Mouse (Mus musculus): ENCODE data around the gene Spock1. TPM values are rescaled to one million over a fixed set of nuclear protein-coding genes. Genes with fewer than 3 reads are reported as not detected.

Spock1 gene
- 85.6 and 97.3 TPM in 2 replicates for polyA plus RNA-seq (2015; fragmentation: Nextera tagmentation; extraction: Ambion mirVana)

- Histone ChIP-seq H3K4me1 (replicated peaks) (peaks cover 19% of the 10 kb centered on the region), H3K9ac (peak within 1 kb of the TSS; percentile 66), H3K4me2 (peak within 1 kb of the TSS; percentile 73), H3K27ac (replicated peaks) (peak within 1 kb of the TSS; percentile 49), H3K27me3 (no peaks in the 10 kb centered on the region), H3K36me3 (no peaks in the 10 kb centered on the region), H3K9me3 (no peaks in the 10 kb centered on the region), H3K4me3 (peak within 1 kb of the TSS; percentile 62)
- 1% methylated on average over 32 of the region's 32 CpGs for WGBS
- ATAC-seq (ENCODE audit: low FRiP score, low read depth): peak; percentile 77
Observed at GRCm38 (mm10) chr13:57908266-57908582, at the start of gene Spock1. Gene Spock1, minus strand, starts transcription at chr13:57908332.

- H3K4me2 ChIP-seq: no peak overlapping the region
- peaks cover 4% of the 10 kb centered on the region for H3K27me3 ChIP-seq
- no peak for ATAC-seq (ENCODE audit: low FRiP score, low read depth)
- 73% methylated on average over 12 of the region's 12 CpGs for whole genome bisulfite sequencing
- no peaks in the 10 kb centered on the region for H3K9me3 ChIP-seq
- H3K4me1 ChIP-seq (replicated peaks): peaks cover 7% of the 10 kb centered on the region
- H3K27ac ChIP-seq (replicated peaks): no peak overlapping the region
- H3K9ac ChIP-seq: no peak overlapping the region
- H3K36me3 ChIP-seq: no peaks in the 10 kb centered on the region
- no peak overlapping the region for H3K4me3 ChIP-seq
Observed at GRCm38 (mm10) chr13:57950091-57950490, 42.0 kb upstream of the Spock1 start.

- Histone ChIP-seq H3K4me1 (replicated peaks) (peaks cover 13% of the 10 kb centered on the region), H3K4me2 (no peak overlapping the region), H3K9ac (no peak overlapping the region), H3K27me3 (peaks cover 4% of the 10 kb centered on the region), H3K36me3 (no peaks in the 10 kb centered on the region), H3K27ac (replicated peaks) (no peak overlapping the region), H3K4me3 (no peak overlapping the region), H3K9me3 (no peaks in the 10 kb centered on the region)
- WGBS: 92% methylated on average over 4 of the region's 4 CpGs
- ATAC-seq (ENCODE audit: low FRiP score, low read depth): no peak
Observed at GRCm38 (mm10) chr13:57949513-57949912, 41.4 kb upstream of the Spock1 start.

GRCm38 (mm10) chr13:57945197-57945596 is 37.1 kb upstream of the Spock1 start:
- Histone ChIP-seq H3K9ac (no peak overlapping the region), H3K27ac (replicated peaks) (no peak overlapping the region), H3K4me2 (no peak overlapping the region), H3K9me3 (no peaks in the 10 kb centered on the region), H3K36me3 (no peaks in the 10 kb centered on the region), H3K4me3 (no peak overlapping the region), H3K4me1 (replicated peaks) (peaks cover 14% of the 10 kb centered on the region), H3K27me3 (peaks cover 3% of the 10 kb centered on the region; the same call in 1 of the 2 replicates)
- no peak for ATAC-seq (ENCODE audit: low FRiP score, low read depth)
- WGBS: 29% methylated on average over 11 of the region's 11 CpGs

GRCm38 (mm10) chr13:57944434-57944833 is 36.3 kb upstream of the Spock1 start:
- no peak for ATAC-seq (ENCODE audit: low FRiP score, low read depth)

GRCm38 (mm10) chr13:57943900-57944299 is 35.8 kb upstream of the Spock1 start:
- Histone ChIP-seq H3K27ac (replicated peaks) (no peak overlapping the region), H3K9ac (no peak overlapping the region), H3K36me3 (no peaks in the 10 kb centered on the region), H3K4me3 (no peak overlapping the region), H3K27me3 (peaks cover 5% of the 10 kb centered on the region; the same call in 1 of the 2 replicates), H3K4me2 (no peak overlapping the region), H3K9me3 (no peaks in the 10 kb centered on the region), H3K4me1 (replicated peaks) (peaks cover 14% of the 10 kb centered on the region)
- no peak for ATAC-seq (ENCODE audit: low FRiP score, low read depth)

More at GRCm38 (mm10) chr13:57944434-57944833, 36.3 kb upstream of the Spock1 start:
- H3K4me2 ChIP-seq: no peak overlapping the region
- 55% methylated on average over 5 of the region's 5 CpGs for WGBS
- H3K9me3 ChIP-seq: no peaks in the 10 kb centered on the region
- no peaks in the 10 kb centered on the region for H3K36me3 ChIP-seq
- peaks cover 14% of the 10 kb centered on the region for H3K4me1 ChIP-seq (replicated peaks)
- no peak overlapping the region for H3K4me3 ChIP-seq
- no peak overlapping the region for H3K9ac ChIP-seq
- H3K27ac ChIP-seq (replicated peaks): no peak overlapping the region
- peaks cover 5% of the 10 kb centered on the region; the same call in 1 of the 2 replicates for H3K27me3 ChIP-seq

GRCm38 (mm10) chr13:57937463-57938229 is 29.5 kb upstream of the Spock1 start:
- 72% methylated on average over 4 of the region's 4 CpGs for WGBS
- Histone ChIP-seq H3K4me3 (no peak overlapping the region), H3K9me3 (no peaks in the 10 kb centered on the region), H3K4me1 (replicated peaks) (peaks cover 9% of the 10 kb centered on the region; the same call in 1 of the 2 replicates), H3K27ac (replicated peaks) (no peak overlapping the region), H3K4me2 (no peak overlapping the region), H3K27me3 (peaks cover 5% of the 10 kb centered on the region; the same call in 1 of the 2 replicates), H3K9ac (no peak overlapping the region), H3K36me3 (no peaks in the 10 kb centered on the region)
- no peak for ATAC-seq (ENCODE audit: low FRiP score, low read depth)

- Histone ChIP-seq H3K4me1 (replicated peaks) (peaks cover 7% of the 10 kb centered on the region), H3K4me3 (no peak overlapping the region), H3K36me3 (no peaks in the 10 kb centered on the region), H3K27ac (replicated peaks) (no peak overlapping the region), H3K9me3 (no peaks in the 10 kb centered on the region), H3K4me2 (no peak overlapping the region), H3K9ac (no peak overlapping the region), H3K27me3 (no peaks in the 10 kb centered on the region)
- no peak for ATAC-seq (ENCODE audit: low FRiP score, low read depth)
- WGBS: 84% methylated on average over 9 of the region's 9 CpGs
Observed at GRCm38 (mm10) chr13:57931998-57932397, 23.9 kb upstream of the Spock1 start.

- no peak overlapping the region for H3K4me2 ChIP-seq
- H3K36me3 ChIP-seq: no peaks in the 10 kb centered on the region
- H3K27me3 ChIP-seq: no peaks in the 10 kb centered on the region
- 23% methylated on average over 3 of the region's 3 CpGs for WGBS
- no peak overlapping the region for H3K27ac ChIP-seq (replicated peaks)
- H3K4me1 ChIP-seq (replicated peaks): peaks cover 7% of the 10 kb centered on the region
- ATAC-seq (ENCODE audit: low FRiP score, low read depth): no peak
- no peaks in the 10 kb centered on the region for H3K9me3 ChIP-seq
- no peak overlapping the region for H3K4me3 ChIP-seq
- H3K9ac ChIP-seq: no peak overlapping the region
Observed at GRCm38 (mm10) chr13:57931376-57931775, 23.2 kb upstream of the Spock1 start.

- H3K4me2 ChIP-seq: no peak overlapping the region
- H3K27me3 ChIP-seq: no peaks in the 10 kb centered on the region
- no peaks in the 10 kb centered on the region for H3K36me3 ChIP-seq
- no peak overlapping the region for H3K9ac ChIP-seq
- peaks cover 7% of the 10 kb centered on the region for H3K4me1 ChIP-seq (replicated peaks)
- 22% methylated on average over 5 of the region's 5 CpGs for WGBS
- no peak for ATAC-seq (ENCODE audit: low FRiP score, low read depth)
- H3K4me3 ChIP-seq: no peak overlapping the region
- H3K27ac ChIP-seq (replicated peaks): no peak overlapping the region
- no peaks in the 10 kb centered on the region for H3K9me3 ChIP-seq
Observed at GRCm38 (mm10) chr13:57930720-57931119, 22.6 kb upstream of the Spock1 start.

GRCm38 (mm10) chr13:57930283-57930682 is 22.2 kb upstream of the Spock1 start:
- H3K9ac ChIP-seq: no peak overlapping the region
- no peak overlapping the region for H3K27ac ChIP-seq (replicated peaks)
- no peak overlapping the region for H3K4me3 ChIP-seq
- H3K36me3 ChIP-seq: no peaks in the 10 kb centered on the region
- no peaks in the 10 kb centered on the region for H3K9me3 ChIP-seq
- no peaks in the 10 kb centered on the region for H3K27me3 ChIP-seq
- peaks cover 7% of the 10 kb centered on the region for H3K4me1 ChIP-seq (replicated peaks)
- no peak overlapping the region for H3K4me2 ChIP-seq
- 15% methylated on average over 2 of the region's 2 CpGs for WGBS
- ATAC-seq (ENCODE audit: low FRiP score, low read depth): no peak

GRCm38 (mm10) chr13:57919947-57920346 is 11.8 kb upstream of the Spock1 start:
- WGBS: 94% methylated on average over 4 of the region's 4 CpGs
- no peak for ATAC-seq (ENCODE audit: low FRiP score, low read depth)

GRCm38 (mm10) chr13:57911171-57911570 is 3.0 kb upstream of the Spock1 start:
- Histone ChIP-seq H3K36me3 (no peaks in the 10 kb centered on the region), H3K4me1 (replicated peaks) (peaks cover 14% of the 10 kb centered on the region), H3K4me3 (no peak overlapping the region), H3K9ac (no peak overlapping the region), H3K27ac (replicated peaks) (no peak overlapping the region), H3K9me3 (no peaks in the 10 kb centered on the region), H3K4me2 (no peak overlapping the region), H3K27me3 (no peaks in the 10 kb centered on the region)
- no peak for ATAC-seq (ENCODE audit: low FRiP score, low read depth)
- WGBS: 66% methylated on average over 9 of the region's 9 CpGs

More at GRCm38 (mm10) chr13:57919947-57920346, 11.8 kb upstream of the Spock1 start:
- Histone ChIP-seq H3K36me3 (no peaks in the 10 kb centered on the region), H3K4me3 (no peak overlapping the region), H3K9me3 (no peaks in the 10 kb centered on the region), H3K4me1 (replicated peaks) (no peaks in the 10 kb centered on the region), H3K27ac (replicated peaks) (no peak overlapping the region), H3K9ac (no peak overlapping the region), H3K4me2 (no peak overlapping the region), H3K27me3 (no peaks in the 10 kb centered on the region)

Measured in hindbrain, embryonic 15.5 days (tissue).